Mouse (Mus musculus): ENCODE data around the gene Atmin. TPM values are rescaled to one million over a fixed set of nuclear protein-coding genes. Genes with fewer than 3 reads are reported as not detected.

Atmin gene
- polyA plus RNA-seq, 1 experiment = 35.2 TPM

- peaks cover 1% of the 10 kb centered on the region; the same call in 1 of the 2 replicates for H3K36me3 ChIP-seq (ENCODE audit: control insufficient read depth, insufficient read depth, low read length)
- peak within 1 kb of the TSS; percentile 98 for H3K4me3 ChIP-seq (ENCODE audit: control insufficient read depth, low read depth, low read length)
- H3K4me1 ChIP-seq (ENCODE audit: control insufficient read depth, insufficient read depth, low read length) = peaks cover 4% of the 10 kb centered on the region
- H3K27me3 ChIP-seq (ENCODE audit: control insufficient read depth, insufficient read depth, low read length) = no peaks in the 10 kb centered on the region
- H3K27ac ChIP-seq (ENCODE audit: control insufficient read depth, insufficient read depth, low read depth, low read length) = peak within 1 kb of the TSS; percentile 95
- TF ChIP-seq CTCF (IDR thresholded peaks at IDR 0.05; ENCODE audit: control insufficient read depth, insufficient read depth, insufficient replicate concordance, low read depth, low read length) (no peak), POLR2A (IDR thresholded peaks at IDR 0.05; ENCODE audit: control insufficient read depth, low read depth, low read length) (peak; percentile 57)
Observed at GRCm38 (mm10) chr8:116921337-116922059, 21.7 kb upstream of the Atmin start, which contains the start of the genes Cmc2 and Cenpn. Cmc2 (minus strand) TSS chr8:116921455. Cenpn (plus strand) TSS chr8:116921730.

- Histone ChIP-seq H3K27ac (ENCODE audit: control insufficient read depth, insufficient read depth, low read depth, low read length) (peak overlapping the region; percentile 95), H3K27me3 (ENCODE audit: control insufficient read depth, insufficient read depth, low read length) (no peaks in the 10 kb centered on the region), H3K4me1 (ENCODE audit: control insufficient read depth, insufficient read depth, low read length) (peaks cover 4% of the 10 kb centered on the region), H3K36me3 (ENCODE audit: control insufficient read depth, insufficient read depth, low read length) (peaks cover 2% of the 10 kb centered on the region; the same call in 1 of the 2 replicates), H3K4me3 (ENCODE audit: control insufficient read depth, low read depth, low read length) (peak overlapping the region; percentile 98)
- no peak for TF ChIP-seq CTCF (IDR thresholded peaks at IDR 0.05; ENCODE audit: control insufficient read depth, insufficient read depth, insufficient replicate concordance, low read depth, low read length)
- TF ChIP-seq POLR2A (IDR thresholded peaks at IDR 0.05; ENCODE audit: control insufficient read depth, low read depth, low read length) = no peak
Observed at GRCm38 (mm10) chr8:116922060-116922757, 21.0 kb upstream of the Atmin start.

- Histone ChIP-seq H3K36me3 (ENCODE audit: control insufficient read depth, insufficient read depth, low read length) (peaks cover 2% of the 10 kb centered on the region), H3K4me1 (ENCODE audit: control insufficient read depth, insufficient read depth, low read length) (peaks cover 4% of the 10 kb centered on the region), H3K27me3 (ENCODE audit: control insufficient read depth, insufficient read depth, low read length) (no peaks in the 10 kb centered on the region), H3K27ac (ENCODE audit: control insufficient read depth, insufficient read depth, low read depth, low read length) (no peak overlapping the region), H3K4me3 (ENCODE audit: control insufficient read depth, low read depth, low read length) (no peak overlapping the region)
- TF ChIP-seq CTCF (IDR thresholded peaks at IDR 0.05; ENCODE audit: control insufficient read depth, insufficient read depth, insufficient replicate concordance, low read depth, low read length) (no peak), POLR2A (IDR thresholded peaks at IDR 0.05; ENCODE audit: control insufficient read depth, low read depth, low read length) (no peak)
Observed at GRCm38 (mm10) chr8:116923526-116923925, 19.7 kb upstream of the Atmin start.

- H3K4me3 ChIP-seq (ENCODE audit: control insufficient read depth, low read depth, low read length) = no peak overlapping the region
- no peaks in the 10 kb centered on the region for H3K27me3 ChIP-seq (ENCODE audit: control insufficient read depth, insufficient read depth, low read length)
- H3K27ac ChIP-seq (ENCODE audit: control insufficient read depth, insufficient read depth, low read depth, low read length) = no peak overlapping the region
- TF ChIP-seq POLR2A (IDR thresholded peaks at IDR 0.05; ENCODE audit: control insufficient read depth, low read depth, low read length) = no peak
- TF ChIP-seq CTCF (IDR thresholded peaks at IDR 0.05; ENCODE audit: control insufficient read depth, insufficient read depth, insufficient replicate concordance, low read depth, low read length) = peak; percentile 54; the same call in 1 of the 2 replicates
- H3K4me1 ChIP-seq (ENCODE audit: control insufficient read depth, insufficient read depth, low read length) = no peaks in the 10 kb centered on the region
- peaks cover 2% of the 10 kb centered on the region for H3K36me3 ChIP-seq (ENCODE audit: control insufficient read depth, insufficient read depth, low read length)
Observed at GRCm38 (mm10) chr8:116927880-116928279, 15.3 kb upstream of the Atmin start.

GRCm38 (mm10) chr8:116928588-116928987, 14.6 kb upstream of the Atmin start:
- H3K4me1 ChIP-seq (ENCODE audit: control insufficient read depth, insufficient read depth, low read length) = no peaks in the 10 kb centered on the region
- no peak overlapping the region for H3K4me3 ChIP-seq (ENCODE audit: control insufficient read depth, low read depth, low read length)
- TF ChIP-seq POLR2A (IDR thresholded peaks at IDR 0.05; ENCODE audit: control insufficient read depth, low read depth, low read length) (no peak), CTCF (IDR thresholded peaks at IDR 0.05; ENCODE audit: control insufficient read depth, insufficient read depth, insufficient replicate concordance, low read depth, low read length) (no peak)
- H3K27me3 ChIP-seq (ENCODE audit: control insufficient read depth, insufficient read depth, low read length) = no peaks in the 10 kb centered on the region
- H3K36me3 ChIP-seq (ENCODE audit: control insufficient read depth, insufficient read depth, low read length) = peaks cover 2% of the 10 kb centered on the region
- no peak overlapping the region for H3K27ac ChIP-seq (ENCODE audit: control insufficient read depth, insufficient read depth, low read depth, low read length)

GRCm38 (mm10) chr8:116934976-116935375, 8.2 kb upstream of the Atmin start:
- Histone ChIP-seq H3K27ac (ENCODE audit: control insufficient read depth, insufficient read depth, low read depth, low read length) (no peak overlapping the region), H3K4me1 (ENCODE audit: control insufficient read depth, insufficient read depth, low read length) (no peaks in the 10 kb centered on the region), H3K27me3 (ENCODE audit: control insufficient read depth, insufficient read depth, low read length) (no peaks in the 10 kb centered on the region), H3K4me3 (ENCODE audit: control insufficient read depth, low read depth, low read length) (no peak overlapping the region), H3K36me3 (ENCODE audit: control insufficient read depth, insufficient read depth, low read length) (peaks cover 1% of the 10 kb centered on the region)
- TF ChIP-seq CTCF (IDR thresholded peaks at IDR 0.05; ENCODE audit: control insufficient read depth, insufficient read depth, insufficient replicate concordance, low read depth, low read length) (no peak), POLR2A (IDR thresholded peaks at IDR 0.05; ENCODE audit: control insufficient read depth, low read depth, low read length) (no peak)

GRCm38 (mm10) chr8:116935506-116935905, 7.7 kb upstream of the Atmin start:
- no peak overlapping the region for H3K4me3 ChIP-seq (ENCODE audit: control insufficient read depth, low read depth, low read length)
- H3K4me1 ChIP-seq (ENCODE audit: control insufficient read depth, insufficient read depth, low read length) = no peaks in the 10 kb centered on the region
- H3K36me3 ChIP-seq (ENCODE audit: control insufficient read depth, insufficient read depth, low read length) = peaks cover 1% of the 10 kb centered on the region
- no peak for TF ChIP-seq CTCF (IDR thresholded peaks at IDR 0.05; ENCODE audit: control insufficient read depth, insufficient read depth, insufficient replicate concordance, low read depth, low read length)
- TF ChIP-seq POLR2A (IDR thresholded peaks at IDR 0.05; ENCODE audit: control insufficient read depth, low read depth, low read length) = no peak
- no peaks in the 10 kb centered on the region for H3K27me3 ChIP-seq (ENCODE audit: control insufficient read depth, insufficient read depth, low read length)
- H3K27ac ChIP-seq (ENCODE audit: control insufficient read depth, insufficient read depth, low read depth, low read length) = no peak overlapping the region

Data from testis, adult 2 months (tissue).